Mouse (Mus musculus) forebrain, embryonic 11.5 days (tissue): ENCODE measurements around the gene Immp2l. TPM values are rescaled to one million over a fixed set of nuclear protein-coding genes. Genes with fewer than 3 reads are reported as not detected.

Source experiments
- ATAC-seq: fragments of 200-750 bp; cut with Nextera tagmentation; replicated peaks from 2 replicates; pipeline ENCODE4 v1.8.0; 2017; ENCODE audit warnings: moderate TSS enrichment; ENCODE audit not compliant: low FRiP score
- DNase-seq: peaks from one replicate; pipeline ENCODE4 v3.0.0-alpha.2; 2017; ENCODE audit warnings: low spot score
- H3K27ac ChIP-seq: fragments of 300-500 bp; sonication (generic); 2 replicates; pipeline ENCODE4 v1.5.1; 2014; ENCODE audit warnings: low read depth, low read length
- H3K27me3 ChIP-seq: fragments of 300-500 bp; sonication (generic); 2 replicates; pipeline ENCODE4 v1.6.1; 2014; ENCODE audit warnings: mild to moderate bottlenecking, low read length, mixed read lengths; ENCODE audit not compliant: control insufficient read depth, insufficient read depth
- H3K36me3 ChIP-seq: fragments of 300-500 bp; sonication (generic); 2 replicates; pipeline ENCODE4 v1.6.1; 2014; ENCODE audit warnings: mild to moderate bottlenecking, low read length, moderate library complexity, mixed read lengths; ENCODE audit not compliant: control insufficient read depth, insufficient read depth
- H3K4me1 ChIP-seq: fragments of 300-500 bp; sonication (generic); replicated peaks from 2 replicates; pipeline ENCODE4 v1.6.1; 2014; ENCODE audit warnings: low read length, mixed read lengths; ENCODE audit not compliant: control insufficient read depth, insufficient read depth
- H3K4me2 ChIP-seq: fragments of 300-500 bp; sonication (generic); 2 replicates; pipeline ENCODE4 v1.6.1; 2014; ENCODE audit warnings: low read depth, mild to moderate bottlenecking, low read length, moderate library complexity, mixed read lengths; ENCODE audit not compliant: severe bottlenecking
- H3K4me3 ChIP-seq: fragments of 300-500 bp; sonication (generic); 2 replicates; pipeline ENCODE4 v1.5.1; 2014; ENCODE audit warnings: low read depth, low read length
- H3K9ac ChIP-seq: fragments of 300-500 bp; sonication (generic); 2 replicates; pipeline ENCODE4 v1.6.1; 2014; ENCODE audit warnings: low read length
- H3K9me3 ChIP-seq: fragments of 300-500 bp; sonication (generic); 2 replicates; pipeline ENCODE4 v1.6.1; 2016; ENCODE audit warnings: low read length, mixed read lengths; ENCODE audit not compliant: control insufficient read depth
- WGBS: fragments of 180-500 bp; shearing (Covaris S2); extraction: QIAGEN DNeasy Blood & Tissue Kit; methylation state at CpG from one replicate; pipeline ENCODE4 v1.1.7; 2014; 5-methylcytosine and 5-hydroxymethylcytosine counted together
- polyA plus RNA-seq: library from polyadenylated mRNA; unstranded; fragments of >200 nt; fragmentation: Nextera tagmentation; extraction: Ambion mirVana; gene quantifications from 2 replicates; pipeline ENCODE4 v1.2.1, GENCODE M21; 2014

The Immp2l gene
- polyA plus RNA-seq, 1 experiment from 2014 or later: 10.9 TPM

DNA sequence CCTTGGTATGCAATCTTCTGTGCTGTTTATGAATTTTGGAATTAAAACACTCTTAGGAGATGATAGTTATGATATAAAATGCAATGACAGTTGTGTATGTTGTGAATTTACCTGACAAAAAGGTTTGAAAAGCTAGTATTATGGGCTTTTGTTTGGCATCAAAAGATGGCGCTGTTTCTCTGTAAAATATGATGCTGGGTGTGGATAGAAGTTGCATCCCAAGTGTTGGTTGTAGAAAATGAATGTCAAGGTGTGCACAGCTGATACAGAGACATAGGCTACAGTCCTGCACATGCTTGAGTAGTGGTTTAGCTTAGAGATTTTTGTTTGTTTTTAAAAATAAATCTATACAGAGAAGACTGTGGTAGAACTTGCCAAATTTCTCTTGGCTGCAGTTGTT, 87.6 kb downstream of the Immp2l start:
- H3K4me2 ChIP-seq: no peak overlapping the region
- H3K4me3 ChIP-seq: no peak overlapping the region
- no peaks in the 10 kb centered on the region for H3K4me1 ChIP-seq
- H3K27me3 ChIP-seq: no peaks in the 10 kb centered on the region
- H3K9ac ChIP-seq: no peak overlapping the region
- DNase-seq (no peak), ATAC-seq (0 out of 2 replicates have a peak, but pooled peaks have one; percentile 51)
- H3K27ac ChIP-seq: no peak overlapping the region
- WGBS: 43% methylated on average over 1 of the region's 1 CpGs
- no peaks in the 10 kb centered on the region for H3K9me3 ChIP-seq
- H3K36me3 ChIP-seq: no peaks in the 10 kb centered on the region

DNA sequence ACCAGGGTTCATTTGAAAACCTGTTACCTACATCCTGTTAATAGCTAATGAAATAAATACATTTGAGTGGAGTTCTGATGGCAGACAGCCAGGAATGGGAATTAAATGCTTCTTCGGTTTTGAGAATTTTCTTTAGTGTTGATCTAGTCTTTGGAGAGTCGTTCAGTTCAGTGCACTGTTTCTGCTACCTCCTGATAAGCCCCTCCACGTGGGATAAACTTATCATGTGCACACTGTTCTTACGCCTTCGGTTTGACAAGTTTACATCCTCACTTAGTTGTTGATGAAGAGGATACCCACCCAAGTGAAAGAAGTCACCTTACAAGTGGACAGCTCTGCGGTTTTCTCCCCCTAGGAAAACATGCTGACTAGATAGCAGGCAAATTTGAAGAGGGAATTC, 88.2 kb downstream of the Immp2l start:
- no peak overlapping the region for H3K9ac ChIP-seq
- DNase-seq: no peak
- no peaks in the 10 kb centered on the region for H3K36me3 ChIP-seq
- H3K27me3 ChIP-seq: no peaks in the 10 kb centered on the region
- H3K4me3 ChIP-seq: no peak overlapping the region
- H3K4me2 ChIP-seq: no peak overlapping the region
- no peak overlapping the region for H3K27ac ChIP-seq
- no peak for ATAC-seq
- no peaks in the 10 kb centered on the region for H3K4me1 ChIP-seq
- no peaks in the 10 kb centered on the region for H3K9me3 ChIP-seq
- 85% methylated on average over 6 of the region's 6 CpGs for WGBS

DNA sequence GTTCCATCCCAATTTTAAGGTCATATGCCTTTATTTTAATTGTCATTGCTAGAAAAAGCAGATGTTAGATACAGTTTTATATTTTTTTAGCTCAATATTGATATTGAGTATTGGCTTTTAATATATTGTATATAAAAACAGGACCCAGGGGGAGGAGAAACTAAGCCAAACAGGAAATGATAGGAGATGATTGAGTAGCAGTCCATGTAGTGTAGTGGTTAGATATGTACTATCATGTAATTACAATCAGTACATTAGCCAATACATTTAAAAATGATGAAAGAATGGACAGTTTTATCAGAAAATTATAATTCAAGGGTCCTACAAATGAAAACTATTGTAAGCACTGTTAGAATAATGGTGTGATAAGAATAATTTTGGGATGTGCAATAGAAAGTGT, 94.5 kb downstream of the Immp2l start:
- Histone ChIP-seq H3K27me3 (no peaks in the 10 kb centered on the region), H3K27ac (no peak overlapping the region)
- no peak for ATAC-seq

DNA sequence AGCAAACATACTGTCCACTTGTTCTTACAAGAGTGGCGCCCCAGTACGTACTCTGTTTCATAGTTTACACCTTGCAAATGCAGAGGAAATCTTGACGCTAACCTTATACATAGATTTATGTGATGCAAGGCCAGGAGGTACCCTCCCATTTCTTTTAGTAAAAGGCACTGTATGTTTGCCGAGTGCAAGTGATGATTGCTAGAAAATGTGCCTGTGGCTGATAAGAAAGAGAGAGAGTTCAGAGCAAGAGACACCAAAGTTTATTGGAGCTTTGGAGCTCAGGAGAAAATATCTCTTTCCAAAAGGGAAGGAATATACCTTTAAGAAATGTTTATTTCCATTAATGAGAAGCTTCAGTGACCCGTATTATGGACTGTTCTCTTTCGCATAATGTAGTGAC, 95.8 kb downstream of the Immp2l start:
- Histone ChIP-seq H3K4me2 (no peak overlapping the region), H3K27ac (no peak overlapping the region), H3K36me3 (no peaks in the 10 kb centered on the region), H3K4me1 (no peaks in the 10 kb centered on the region), H3K4me3 (no peak overlapping the region), H3K9ac (no peak overlapping the region), H3K9me3 (no peaks in the 10 kb centered on the region), H3K27me3 (no peaks in the 10 kb centered on the region)
- WGBS: 92% methylated on average over 6 of the region's 6 CpGs
- ATAC-seq (no peak), DNase-seq (no peak)

More for the DNA sequence above, 94.5 kb downstream of the Immp2l start:
- Histone ChIP-seq H3K9me3 (no peaks in the 10 kb centered on the region), H3K4me3 (no peak overlapping the region), H3K9ac (no peak overlapping the region), H3K36me3 (no peaks in the 10 kb centered on the region), H3K4me1 (no peaks in the 10 kb centered on the region), H3K4me2 (no peak overlapping the region)
- DNase-seq: no peak

DNA sequence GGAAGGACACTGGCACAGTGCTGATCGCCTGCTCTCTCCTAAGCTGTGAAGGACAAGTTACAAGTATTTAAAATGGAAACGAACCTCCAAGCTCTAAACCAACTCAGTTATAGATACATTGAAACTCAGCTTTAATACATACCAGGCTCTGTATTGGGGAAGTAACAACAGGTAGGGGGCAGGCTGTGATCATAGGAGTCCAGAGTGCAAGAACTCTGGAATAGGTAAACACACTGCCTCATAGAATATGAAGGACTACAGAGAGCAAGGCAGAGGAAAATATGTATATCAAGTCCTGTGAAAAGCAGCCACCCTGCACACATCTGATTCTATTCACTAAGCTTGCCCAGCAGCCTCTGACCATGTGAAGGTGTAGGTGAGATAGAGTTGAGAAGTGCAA, 99.3 kb downstream of the Immp2l start:
- H3K4me1 ChIP-seq: no peaks in the 10 kb centered on the region
- H3K27ac ChIP-seq: no peak overlapping the region
- no peaks in the 10 kb centered on the region for H3K27me3 ChIP-seq
- no peak overlapping the region for H3K4me3 ChIP-seq
- H3K4me2 ChIP-seq: no peak overlapping the region
- H3K9me3 ChIP-seq: no peaks in the 10 kb centered on the region
- DNase-seq: no peak
- no peaks in the 10 kb centered on the region for H3K36me3 ChIP-seq
- WGBS: 86% methylated on average over 2 of the region's 2 CpGs
- no peak for ATAC-seq
- no peak overlapping the region for H3K9ac ChIP-seq

DNA sequence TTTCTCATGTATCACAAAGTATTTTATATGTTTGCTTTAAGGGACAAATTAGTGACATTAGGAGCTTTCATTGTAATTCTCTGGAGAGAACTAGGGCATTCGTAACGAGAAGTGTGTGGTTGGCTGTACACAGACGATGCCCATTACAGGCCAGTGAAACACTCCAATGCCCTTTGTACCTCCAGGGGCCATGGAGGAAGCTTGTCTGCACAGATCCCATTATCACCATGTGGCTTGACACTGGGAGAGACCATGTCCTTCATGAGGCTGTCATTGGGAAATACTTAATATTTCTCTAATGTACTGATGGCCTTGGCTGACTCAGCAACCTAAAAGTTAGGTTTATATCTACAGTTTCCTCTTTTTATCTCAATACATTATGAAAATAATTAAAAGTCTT, 111.0 kb downstream of the Immp2l start:
- H3K4me3 ChIP-seq: no peak overlapping the region
- no peaks in the 10 kb centered on the region for H3K4me1 ChIP-seq
- H3K9ac ChIP-seq: no peak overlapping the region
- H3K4me2 ChIP-seq: no peak overlapping the region
- no peaks in the 10 kb centered on the region for H3K27me3 ChIP-seq
- no peak for DNase-seq
- no peak overlapping the region for H3K27ac ChIP-seq
- ATAC-seq: no peak
- no peaks in the 10 kb centered on the region for H3K36me3 ChIP-seq
- H3K9me3 ChIP-seq: no peaks in the 10 kb centered on the region
- 70% methylated on average over 3 of the region's 3 CpGs for WGBS

DNA sequence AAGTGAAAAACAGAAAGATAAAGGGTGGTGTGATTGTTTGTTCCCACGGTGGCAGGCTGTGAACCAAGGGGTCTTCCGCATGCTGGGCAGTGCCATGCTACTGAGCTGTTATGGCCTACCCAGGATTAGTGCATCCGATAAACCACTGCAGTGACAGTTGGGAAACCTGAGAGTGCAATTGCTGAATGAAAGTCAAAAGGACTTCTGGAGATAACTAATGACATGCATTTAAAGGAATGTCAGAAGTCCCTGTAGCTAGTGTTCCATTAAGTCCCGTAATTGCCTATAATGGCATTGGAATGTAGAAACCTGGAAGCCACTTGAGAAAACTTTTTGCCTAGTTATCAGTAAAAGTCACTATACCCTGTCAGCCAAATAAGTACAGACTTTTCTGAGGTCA, 135.7 kb downstream of the Immp2l start:
- no peak overlapping the region for H3K4me3 ChIP-seq
- no peaks in the 10 kb centered on the region for H3K9me3 ChIP-seq
- no peak overlapping the region for H3K4me2 ChIP-seq
- no peaks in the 10 kb centered on the region for H3K36me3 ChIP-seq
- no peaks in the 10 kb centered on the region for H3K27me3 ChIP-seq
- no peak overlapping the region for H3K9ac ChIP-seq
- 87% methylated on average over 4 of the region's 4 CpGs for WGBS
- DNase-seq (no peak), ATAC-seq (no peak)
- no peak overlapping the region for H3K27ac ChIP-seq
- no peaks in the 10 kb centered on the region for H3K4me1 ChIP-seq

DNA sequence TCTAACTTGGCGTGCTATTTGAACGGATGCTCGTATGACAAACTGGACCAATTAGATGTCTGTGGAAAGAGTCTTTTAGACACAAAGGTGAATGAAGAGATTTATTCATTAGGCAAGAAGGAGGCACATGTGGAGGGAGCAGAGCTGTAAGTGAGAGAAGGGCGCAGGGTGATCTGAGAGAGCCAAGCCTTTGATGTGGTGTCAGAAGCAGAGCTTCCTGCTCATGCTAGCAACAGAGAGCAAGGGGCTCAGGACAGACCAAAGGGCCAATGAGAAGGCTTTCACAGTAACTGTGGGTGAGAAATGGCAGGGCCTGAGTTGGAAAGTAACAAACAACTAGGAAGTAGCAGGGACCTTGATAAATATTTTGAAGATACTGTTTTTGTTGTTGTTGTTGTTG, 143.9 kb downstream of the Immp2l start:
- Histone ChIP-seq H3K4me2 (no peak overlapping the region), H3K36me3 (no peaks in the 10 kb centered on the region), H3K9ac (no peak overlapping the region), H3K9me3 (no peaks in the 10 kb centered on the region), H3K27ac (no peak overlapping the region), H3K4me3 (no peak overlapping the region), H3K27me3 (no peaks in the 10 kb centered on the region), H3K4me1 (no peaks in the 10 kb centered on the region)
- DNase-seq (no peak), ATAC-seq (no peak)
- WGBS: 81% methylated on average over 4 of the region's 4 CpGs

DNA sequence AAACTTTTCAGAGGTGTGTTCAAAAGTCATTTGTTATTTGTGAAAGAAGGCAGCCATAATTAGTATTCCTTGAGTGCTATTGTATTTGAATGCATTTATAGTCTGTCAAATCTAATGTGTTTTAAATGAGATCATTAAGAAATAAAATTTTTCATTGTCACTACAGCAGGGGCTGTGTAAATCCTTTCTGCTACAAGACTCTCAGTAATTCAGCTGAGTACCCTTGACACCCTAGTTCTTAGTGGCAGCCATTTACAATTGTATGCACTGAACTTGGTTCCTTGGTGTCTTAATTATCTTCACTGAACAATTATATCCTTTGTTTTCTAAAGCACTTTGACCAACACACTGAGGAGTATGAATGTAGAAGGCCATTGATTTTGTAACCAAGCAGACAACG, 146.2 kb downstream of the Immp2l start:
- Histone ChIP-seq H3K4me1 (no peaks in the 10 kb centered on the region), H3K27ac (no peak overlapping the region), H3K27me3 (no peaks in the 10 kb centered on the region), H3K4me3 (no peak overlapping the region), H3K9me3 (no peaks in the 10 kb centered on the region), H3K9ac (no peak overlapping the region), H3K4me2 (no peak overlapping the region), H3K36me3 (no peaks in the 10 kb centered on the region)
- DNase-seq (no peak), ATAC-seq (no peak)
- WGBS: 33% methylated on average over 1 of the region's 1 CpGs
